Mouse (Mus musculus) splenic B cell, adult 2 months (primary cell): Measurements from ENCODE around the gene Pdlim7.

ENCODE experiments used
- DNase-seq: peaks from one replicate; pipeline ENCODE4 v3.0.0-alpha.2; 2011; ENCODE audit warnings: low read depth, low spot score
- H3K27me3 ChIP-seq: 2 replicates; pipeline ENCODE4 v1.6.1; 2012; ENCODE audit warnings: mild to moderate bottlenecking, low read length, moderate library complexity, mixed read lengths; ENCODE audit not compliant: control insufficient read depth, poor library complexity, insufficient read depth, severe bottlenecking
- H3K36me3 ChIP-seq: 2 replicates; pipeline ENCODE4 v1.6.1; 2012; ENCODE audit warnings: mild to moderate bottlenecking, low read length, moderate library complexity, mixed read lengths; ENCODE audit not compliant: control insufficient read depth, poor library complexity, insufficient read depth, severe bottlenecking

Pdlim7 gene

DNA sequence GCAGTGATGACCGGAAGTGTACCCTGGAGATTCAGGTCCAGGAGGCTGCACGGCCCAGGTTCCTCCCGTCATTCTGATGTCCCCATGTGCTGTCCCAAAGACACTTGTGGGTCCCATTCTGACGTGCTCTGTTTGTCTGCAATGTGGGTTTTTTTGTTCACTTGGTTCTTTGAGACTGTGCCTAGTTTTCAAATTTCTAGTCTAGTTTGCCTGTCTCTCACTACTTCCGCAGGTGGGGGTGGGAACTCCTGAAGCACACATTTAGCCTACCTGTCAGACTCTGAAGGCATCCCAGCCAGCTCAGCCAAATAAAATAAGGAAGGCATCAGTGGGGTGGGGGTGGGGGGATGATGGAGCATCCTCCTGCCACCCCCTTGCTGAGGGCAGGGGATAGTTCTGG, 65.3 kb downstream of the Pdlim7 start:
- Histone ChIP-seq H3K27me3 (no peaks in the 10 kb centered on the region), H3K36me3 (peaks cover 26% of the 10 kb centered on the region)
- no peak for DNase-seq

DNA sequence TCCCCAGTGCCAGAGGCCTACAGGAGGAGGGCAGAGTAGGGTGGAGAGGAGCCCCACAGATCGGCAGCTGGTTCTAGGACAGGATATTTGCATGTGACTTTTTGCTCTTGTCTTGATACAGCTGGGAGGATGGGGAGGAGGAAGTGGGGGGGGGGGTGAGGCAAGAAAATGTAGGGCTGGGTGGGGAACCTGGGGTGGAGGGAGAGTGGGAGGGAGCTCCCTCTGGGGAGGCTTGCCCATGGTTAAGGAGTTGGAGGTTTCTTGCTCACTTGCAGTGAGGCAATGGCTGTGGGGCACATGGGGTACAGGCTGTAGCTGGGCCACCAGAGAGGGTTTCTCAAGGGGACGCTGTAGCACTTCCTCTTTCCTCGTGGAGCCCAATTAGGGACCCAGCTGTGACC, 65.9 kb downstream of the Pdlim7 start:
- Histone ChIP-seq H3K27me3 (no peaks in the 10 kb centered on the region), H3K36me3 (peaks cover 21% of the 10 kb centered on the region)
- peak; percentile 76 for DNase-seq

DNA sequence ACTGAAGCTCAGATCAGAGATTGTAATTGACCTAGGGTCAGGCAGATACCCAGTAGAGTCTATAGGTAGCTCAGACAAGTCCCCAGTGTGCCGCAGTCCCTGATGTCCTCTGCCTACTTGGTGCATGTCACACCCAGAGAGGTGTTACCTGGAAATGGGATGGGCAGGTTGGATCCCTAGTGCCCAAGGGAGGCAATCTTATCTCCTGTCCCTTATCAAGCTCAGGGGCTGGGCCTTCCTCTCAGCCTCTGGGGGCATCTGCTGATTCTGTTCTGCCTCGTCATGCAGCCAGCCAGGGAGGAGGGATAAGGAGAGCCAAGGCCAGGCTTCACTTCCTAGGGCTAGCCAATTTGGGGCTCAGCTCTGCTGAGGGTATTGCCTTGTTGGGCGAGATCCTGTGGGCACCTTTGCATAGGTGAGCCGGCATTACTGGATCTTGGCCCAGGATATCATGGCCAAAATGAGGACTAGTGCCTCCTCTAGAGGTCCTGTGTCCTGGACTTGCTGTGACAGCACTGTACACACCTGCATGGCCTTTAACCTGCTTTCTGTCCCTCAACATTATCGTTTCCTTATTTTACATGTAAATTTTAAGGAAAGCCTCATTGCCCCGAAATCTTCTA, 66.9 kb downstream of the Pdlim7 start:
- Histone ChIP-seq H3K27me3 (no peaks in the 10 kb centered on the region), H3K36me3 (peaks cover 12% of the 10 kb centered on the region)
- peak; percentile 35 for DNase-seq
